Mouse (Mus musculus) cerebellum, adult 2 months (tissue): ENCODE results near the gene Phox2a.

Experiments used
- CTCF ChIP-seq: fragments of 200-500 bp; IDR thresholded peaks from 2 replicates; pipeline ENCODE4 v1.5.1; 2011; ENCODE audit warnings: low read depth, mild to moderate bottlenecking, control low read depth, low read length, moderate library complexity, borderline replicate concordance; ENCODE audit not compliant: insufficient read depth
- POLR2A ChIP-seq: fragments of 200-500 bp; IDR thresholded peaks from 2 replicates; pipeline ENCODE4 v1.6.1; 2011; ENCODE audit warnings: low read length, control low read depth, borderline replicate concordance; ENCODE audit not compliant: insufficient read depth

DNA sequence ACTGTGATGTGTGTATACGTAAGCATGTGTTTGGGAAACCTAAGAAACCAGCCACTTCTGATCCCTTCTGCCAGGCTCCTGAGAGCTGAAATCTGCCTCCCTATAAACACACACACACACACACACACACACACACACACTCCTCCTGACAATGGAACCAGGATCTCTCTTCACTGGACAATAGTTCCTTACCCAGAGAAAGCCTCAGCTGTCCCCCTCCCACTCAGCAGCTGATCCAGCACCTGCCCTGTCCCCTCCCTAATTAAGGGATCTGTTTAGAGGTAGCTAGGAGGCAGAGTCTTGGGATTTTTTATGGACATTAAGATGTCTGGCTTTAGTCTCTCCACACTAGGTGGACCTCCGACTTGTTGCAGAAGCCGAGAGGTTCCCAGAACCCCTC is 16.8 kb downstream of the Phox2a start:
- TF ChIP-seq POLR2A, result no peak
- TF ChIP-seq CTCF, result no peak
